21 mouse cellular contexts compared by ENCODE assay signal in genomic region chr7:35920884-35921283, GRCm38 (mm10).
DNase-seq lines count a peak whose midpoint lies in the region; ATAC-seq and TF ChIP-seq lines count a peak whose summit lies in the region.
"Had no signal": no experiment of that assay in that cellular context is flagged by ENCODE, and none has a peak within 500 bp of the region (broad histone marks: within the 10 kb centered on the region; RNA-seq: fewer than 3 reads in every experiment).

No protein-coding gene starts in this region.

- WGBS in embryonic facial prominence, embryonic 11.5 days: 32% methylated on average over 9 of the region's 9 CpGs
- 33% methylated on average over 9 of the region's 9 CpGs for WGBS in embryonic facial prominence, embryonic 10.5 days
- WGBS in hindbrain, embryonic 16.5 days: 28% methylated on average over 9 of the region's 9 CpGs
- WGBS in hindbrain, embryonic 12.5 days: 41% methylated on average over 9 of the region's 9 CpGs
- 33% methylated on average over 9 of the region's 9 CpGs for WGBS in lung, embryonic 16.5 days

- no peak overlapping the region for H3K27ac ChIP-seq in embryonic facial prominence, embryonic 11.5 days (replicated peaks; ENCODE audit: low read depth, low read length)
- no peak overlapping the region for H3K27ac ChIP-seq in embryonic facial prominence, embryonic 10.5 days (replicated peaks)
- no peak overlapping the region for H3K27ac ChIP-seq in hindbrain, embryonic 16.5 days (ENCODE audit: low read depth, low read length)
- H3K27ac ChIP-seq in hindbrain, embryonic 12.5 days: no peak overlapping the region
- H3K27ac ChIP-seq in lung, embryonic 16.5 days (ENCODE audit: low read length): peak overlapping the region; percentile 3; the same call in 1 of the 2 replicates
- H3K27ac ChIP-seq: forebrain, embryonic 10.5 days; layer of hippocampus, adult 2 months; left cerebral cortex, adult 2 months; limb, embryonic 12.5 days; liver, embryonic 15.5 days; midbrain, embryonic 10.5 days had no signal

- H3K36me3 ChIP-seq in embryonic facial prominence, embryonic 11.5 days (replicated peaks; ENCODE audit: control insufficient read depth, insufficient read depth, low read depth, low read length): no peaks in the 10 kb centered on the region
- H3K36me3 ChIP-seq in embryonic facial prominence, embryonic 10.5 days (replicated peaks): no peaks in the 10 kb centered on the region
- no peaks in the 10 kb centered on the region for H3K36me3 ChIP-seq in hindbrain, embryonic 16.5 days (ENCODE audit: control insufficient read depth, insufficient read depth, low read length)
- no peaks in the 10 kb centered on the region for H3K36me3 ChIP-seq in hindbrain, embryonic 12.5 days
- H3K36me3 ChIP-seq in lung, embryonic 16.5 days (ENCODE audit: control insufficient read depth, insufficient read depth, low read length): no peaks in the 10 kb centered on the region
- H3K36me3 ChIP-seq in myocyte (ENCODE audit: control insufficient read depth, insufficient read depth): no peaks in the 10 kb centered on the region
- H3K36me3 ChIP-seq: forebrain, embryonic 10.5 days; limb, embryonic 12.5 days; liver, embryonic 15.5 days; midbrain, embryonic 10.5 days had no signal

- no peak overlapping the region for H3K4me2 ChIP-seq in embryonic facial prominence, embryonic 11.5 days (ENCODE audit: low read depth, low read length)
- no peak overlapping the region for H3K4me2 ChIP-seq in hindbrain, embryonic 16.5 days (ENCODE audit: low read length)
- no peak overlapping the region for H3K4me2 ChIP-seq in hindbrain, embryonic 12.5 days (replicated peaks)
- no peak overlapping the region for H3K4me2 ChIP-seq in lung, embryonic 16.5 days (ENCODE audit: low read depth, low read length)
- peak overlapping the region; percentile 24 for H3K4me2 ChIP-seq in myocyte (ENCODE audit: low read depth)
- H3K4me2 ChIP-seq: limb, embryonic 12.5 days; liver, embryonic 15.5 days had no signal

- no peak for ATAC-seq in embryonic facial prominence, embryonic 11.5 days (replicated peaks; ENCODE audit: insufficient number of reproducible peaks, low FRiP score, low TSS enrichment, low read depth)
- ATAC-seq in hindbrain, embryonic 16.5 days: 0 out of 2 replicates have a peak, but pooled peaks have one; percentile 45
- ATAC-seq in hindbrain, embryonic 12.5 days (ENCODE audit: low FRiP score): no peak
- peak; percentile 54 for ATAC-seq in lung, embryonic 16.5 days (ENCODE audit: low read depth)
- ATAC-seq: activated CD4-positive, CD25-positive, alpha-beta regulatory T cell, adult 4 months; forebrain, postnatal 0 days; intestine, postnatal 0 days had no signal

- H3K9ac ChIP-seq in embryonic facial prominence, embryonic 11.5 days (replicated peaks; ENCODE audit: low read length): no peak overlapping the region
- H3K9ac ChIP-seq in hindbrain, embryonic 16.5 days (ENCODE audit: low read depth, low read length): no peak overlapping the region
- H3K9ac ChIP-seq in hindbrain, embryonic 12.5 days: no peak overlapping the region
- no peak overlapping the region for H3K9ac ChIP-seq in lung, embryonic 16.5 days (ENCODE audit: low read length)
- H3K9ac ChIP-seq: forebrain, postnatal 0 days; limb, embryonic 12.5 days; liver, embryonic 15.5 days had no signal

- H3K4me1 ChIP-seq in embryonic facial prominence, embryonic 11.5 days (ENCODE audit: control insufficient read depth, insufficient read depth, low read length): no peaks in the 10 kb centered on the region; the same call in 1 of the 2 replicates
- peaks cover 24% of the 10 kb centered on the region for H3K4me1 ChIP-seq in embryonic facial prominence, embryonic 10.5 days
- peaks cover 5% of the 10 kb centered on the region for H3K4me1 ChIP-seq in hindbrain, embryonic 16.5 days (ENCODE audit: control insufficient read depth, insufficient read depth, low read depth, low read length)
- H3K4me1 ChIP-seq in hindbrain, embryonic 12.5 days: peaks cover 18% of the 10 kb centered on the region
- peaks cover 4% of the 10 kb centered on the region; the same call in 1 of the 2 replicates for H3K4me1 ChIP-seq in lung, embryonic 16.5 days (replicated peaks; ENCODE audit: control insufficient read depth, insufficient read depth, low read length)
- H3K4me1 ChIP-seq: liver, embryonic 15.5 days had no signal

- H3K79me2 ChIP-seq in myocyte (ENCODE audit: control insufficient read depth, insufficient read depth): no peaks in the 10 kb centered on the region

- no peak overlapping the region for H3ac ChIP-seq in myocyte (ENCODE audit: control insufficient read depth, insufficient read length)

- no peak for TF ChIP-seq POLR2A in myocyte (IDR thresholded peaks at IDR 0.05; ENCODE audit: insufficient read length, low read depth)

- DNase-seq in embryonic facial prominence, embryonic 11.5 days (ENCODE audit: low spot score): peak; percentile 17
- no peak for DNase-seq in embryonic facial prominence, embryonic 10.5 days (ENCODE audit: low spot score)
- no peak for DNase-seq in lung, postnatal 36 days
- DNase-seq: cerebellum, adult 18-20 months; forebrain, postnatal 0 days; right cerebral cortex, adult 18-20 months; spleen, adult 18-20 months; thymus, postnatal 14 days had no signal

- no peaks in the 10 kb centered on the region for H3K9me3 ChIP-seq in embryonic facial prominence, embryonic 11.5 days (replicated peaks; ENCODE audit: control insufficient read depth, low read length)
- H3K9me3 ChIP-seq in embryonic facial prominence, embryonic 10.5 days: peaks cover 7% of the 10 kb centered on the region; the same call in 1 of the 2 replicates
- peaks cover 7% of the 10 kb centered on the region for H3K9me3 ChIP-seq in hindbrain, embryonic 16.5 days (ENCODE audit: control insufficient read depth, low read length)
- H3K9me3 ChIP-seq in hindbrain, embryonic 12.5 days (replicated peaks): no peaks in the 10 kb centered on the region
- H3K9me3 ChIP-seq in lung, embryonic 16.5 days (ENCODE audit: control insufficient read depth, low read length): no peaks in the 10 kb centered on the region
- H3K9me3 ChIP-seq: liver, embryonic 15.5 days had no signal

- H3K27me3 ChIP-seq in embryonic facial prominence, embryonic 11.5 days (ENCODE audit: control insufficient read depth, insufficient read depth, low read length): 0 out of 2 replicates have a peak, but pooled peaks cover 3% of the 10 kb centered on the region
- H3K27me3 ChIP-seq in embryonic facial prominence, embryonic 10.5 days (replicated peaks; ENCODE audit: low read depth, poor library complexity, severe bottlenecking): peaks cover 33% of the 10 kb centered on the region
- no peaks in the 10 kb centered on the region for H3K27me3 ChIP-seq in hindbrain, embryonic 16.5 days (replicated peaks; ENCODE audit: control insufficient read depth, insufficient read depth, low read length)
- peaks cover 14% of the 10 kb centered on the region for H3K27me3 ChIP-seq in hindbrain, embryonic 12.5 days
- H3K27me3 ChIP-seq in lung, embryonic 16.5 days (ENCODE audit: control insufficient read depth, insufficient read depth, low read depth, low read length): no peaks in the 10 kb centered on the region
- H3K27me3 ChIP-seq in myocyte (ENCODE audit: control insufficient read depth, insufficient read depth, insufficient read length): no peaks in the 10 kb centered on the region
- H3K27me3 ChIP-seq: CH12.LX had no signal

- no peak overlapping the region for H3K4me3 ChIP-seq in embryonic facial prominence, embryonic 11.5 days (ENCODE audit: low read depth, low read length)
- no peak overlapping the region for H3K4me3 ChIP-seq in embryonic facial prominence, embryonic 10.5 days
- no peak overlapping the region for H3K4me3 ChIP-seq in hindbrain, embryonic 16.5 days (ENCODE audit: low read length)
- H3K4me3 ChIP-seq in hindbrain, embryonic 12.5 days: no peak overlapping the region
- no peak overlapping the region for H3K4me3 ChIP-seq in lung, embryonic 16.5 days (ENCODE audit: low read length)
- H3K4me3 ChIP-seq in myocyte: no peak overlapping the region
- H3K4me3 ChIP-seq: forebrain, embryonic 10.5 days; layer of hippocampus, adult 2 months; left cerebral cortex, adult 2 months; limb, embryonic 12.5 days; liver, embryonic 15.5 days; midbrain, embryonic 10.5 days had no signal

TF ChIP-seq in myocyte, 11 proteins besides CTCF, POLR2A, EP300 and RAD21:
- TF ChIP-seq MYOG (IDR thresholded peaks at IDR 0.05; ENCODE audit: control insufficient read depth in 1 of 3, insufficient read depth in 1 of 3, insufficient read length in 2 of 3, low read depth in 2 of 3) (no peak), TCF12 (IDR thresholded peaks at IDR 0.05; ENCODE audit: insufficient read depth, poor library complexity, severe bottlenecking) (no peak), REST (IDR thresholded peaks at IDR 0.05; ENCODE audit: insufficient read depth, insufficient read length) (no peak), POLR2AphosphoS2 (IDR thresholded peaks at IDR 0.05; ENCODE audit: insufficient read length, low read depth) (no peak), MAX (IDR thresholded peaks at IDR 0.05; ENCODE audit: low read depth) (no peak), USF1 (IDR thresholded peaks at IDR 0.05; ENCODE audit: low read depth) (no peak), E2F4 (IDR thresholded peaks at IDR 0.05; ENCODE audit: insufficient read depth) (no peak), CEBPB (IDR thresholded peaks at IDR 0.05; ENCODE audit: insufficient read depth, poor library complexity, severe bottlenecking) (no peak), SRF (IDR thresholded peaks at IDR 0.05; ENCODE audit: control insufficient read depth, insufficient read length, low read depth) (no peak), MYOD1 (IDR thresholded peaks at IDR 0.05; ENCODE audit: control insufficient read depth in 1 of 3, insufficient read length in 2 of 3, low read depth in 2 of 3) (no peak), TCF3 (IDR thresholded peaks at IDR 0.05; ENCODE audit: insufficient read length, low read depth) (no peak)

Comparison
In these comparisons a context has a peak if more than half of its experiments do, and no peak if none do; other contexts are left out.
1. ATAC-seq: peak in hindbrain, embryonic 16.5 days (single experiment) and lung, embryonic 16.5 days (single experiment); none in embryonic facial prominence, embryonic 11.5 days (single experiment) and hindbrain, embryonic 12.5 days (single experiment).